Mouse (Mus musculus): ENCODE results near the gene Thrb. TPM values are rescaled to one million over a fixed set of nuclear protein-coding genes. Genes with fewer than 3 reads are reported as not detected.

Thrb gene
- total RNA-seq, 2 experiments from 2014 or later, result 0.28 TPM

GRCm38 (mm10) chr14:17847211-17847610, 187.2 kb downstream of the Thrb start:
- no peak for ATAC-seq (replicated peaks; ENCODE audit: low FRiP score, low TSS enrichment, poor library complexity, severe bottlenecking)

- ATAC-seq (replicated peaks; ENCODE audit: low FRiP score, low TSS enrichment, poor library complexity, severe bottlenecking), result no peak
These were observed 190.3 kb downstream of the Thrb start for GRCm38 (mm10) chr14:17850355-17850754.

GRCm38 (mm10) chr14:17852236-17852635, 192.2 kb downstream of the Thrb start:
- ATAC-seq (replicated peaks; ENCODE audit: low FRiP score, low TSS enrichment, poor library complexity, severe bottlenecking), result no peak

GRCm38 (mm10) chr14:17859790-17860385, 199.8 kb downstream of the Thrb start:
- ATAC-seq (replicated peaks; ENCODE audit: low FRiP score, low TSS enrichment, poor library complexity, severe bottlenecking), result no peak

- no peak for ATAC-seq (replicated peaks; ENCODE audit: low FRiP score, low TSS enrichment, poor library complexity, severe bottlenecking)
These were observed 202.6 kb downstream of the Thrb start for GRCm38 (mm10) chr14:17862651-17863050.

- ATAC-seq (replicated peaks; ENCODE audit: low FRiP score, low TSS enrichment, poor library complexity, severe bottlenecking), result no peak
These were observed 203.8 kb downstream of the Thrb start for GRCm38 (mm10) chr14:17863701-17864320.

GRCm38 (mm10) chr14:17868326-17868725, 208.3 kb downstream of the Thrb start:
- no peak for ATAC-seq (replicated peaks; ENCODE audit: low FRiP score, low TSS enrichment, poor library complexity, severe bottlenecking)

GRCm38 (mm10) chr14:17875946-17876345, 215.9 kb downstream of the Thrb start:
- no peak; the same call in 1 of the 2 replicates for ATAC-seq (replicated peaks; ENCODE audit: low FRiP score, low TSS enrichment, poor library complexity, severe bottlenecking)

GRCm38 (mm10) chr14:17879446-17879845, 219.4 kb downstream of the Thrb start:
- ATAC-seq (replicated peaks; ENCODE audit: low FRiP score, low TSS enrichment, poor library complexity, severe bottlenecking), result no peak

GRCm38 (mm10) chr14:17884884-17885283, 224.8 kb downstream of the Thrb start:
- ATAC-seq (replicated peaks; ENCODE audit: low FRiP score, low TSS enrichment, poor library complexity, severe bottlenecking), result no peak

- ATAC-seq (replicated peaks; ENCODE audit: low FRiP score, low TSS enrichment, poor library complexity, severe bottlenecking), result no peak
These were observed 225.3 kb downstream of the Thrb start for GRCm38 (mm10) chr14:17885320-17885719.

- no peak for ATAC-seq (replicated peaks; ENCODE audit: low FRiP score, low TSS enrichment, poor library complexity, severe bottlenecking)
These were observed 234.7 kb downstream of the Thrb start for GRCm38 (mm10) chr14:17894791-17895190.

- no peak for ATAC-seq (replicated peaks; ENCODE audit: low FRiP score, low TSS enrichment, poor library complexity, severe bottlenecking)
These were observed 239.8 kb downstream of the Thrb start for GRCm38 (mm10) chr14:17899733-17900413.

- ATAC-seq (replicated peaks; ENCODE audit: low FRiP score, low TSS enrichment, poor library complexity, severe bottlenecking), result no peak
These were observed 240.3 kb downstream of the Thrb start for GRCm38 (mm10) chr14:17900414-17900795.

- no peak for ATAC-seq (replicated peaks; ENCODE audit: low FRiP score, low TSS enrichment, poor library complexity, severe bottlenecking)
These were observed 242.4 kb downstream of the Thrb start for GRCm38 (mm10) chr14:17902426-17902825.

- no peak for ATAC-seq (replicated peaks; ENCODE audit: low FRiP score, low TSS enrichment, poor library complexity, severe bottlenecking)
These were observed 243.1 kb downstream of the Thrb start for GRCm38 (mm10) chr14:17903121-17903520.

- ATAC-seq (replicated peaks; ENCODE audit: low FRiP score, low TSS enrichment, poor library complexity, severe bottlenecking), result 0 out of 2 replicates have a peak, but pooled peaks have one; percentile 44
These were observed 244.5 kb downstream of the Thrb start for GRCm38 (mm10) chr14:17904554-17904953.

GRCm38 (mm10) chr14:17905627-17906026, 245.6 kb downstream of the Thrb start:
- no peak for ATAC-seq (replicated peaks; ENCODE audit: low FRiP score, low TSS enrichment, poor library complexity, severe bottlenecking)

- ATAC-seq (replicated peaks; ENCODE audit: low FRiP score, low TSS enrichment, poor library complexity, severe bottlenecking), result no peak
These were observed 246.9 kb downstream of the Thrb start for GRCm38 (mm10) chr14:17906931-17907330.

GRCm38 (mm10) chr14:17911157-17911556, 251.1 kb downstream of the Thrb start:
- ATAC-seq (replicated peaks; ENCODE audit: low FRiP score, low TSS enrichment, poor library complexity, severe bottlenecking), result no peak

Measured in megakaryocyte-erythroid progenitor cell, adult 5-6 weeks (primary cell).